Mouse (Mus musculus) cerebellum, adult 9-10 months (tissue): ENCODE measurements at regions not wholly inside any gene's neighbourhood (a gene's known extent, or its start where the extent isn't known, plus 50 kb on each side); places are given as distances from the start of the nearest gene placed in this dataset.

Experiments used
- DNase-seq: peaks from one replicate; pipeline ENCODE4 v3.0.0; 2022

- no peak for DNase-seq
These were observed 336.6 kb upstream of the Gm10131 start for GRCm38 (mm10) chr8:34447880-34448830.

DNA sequence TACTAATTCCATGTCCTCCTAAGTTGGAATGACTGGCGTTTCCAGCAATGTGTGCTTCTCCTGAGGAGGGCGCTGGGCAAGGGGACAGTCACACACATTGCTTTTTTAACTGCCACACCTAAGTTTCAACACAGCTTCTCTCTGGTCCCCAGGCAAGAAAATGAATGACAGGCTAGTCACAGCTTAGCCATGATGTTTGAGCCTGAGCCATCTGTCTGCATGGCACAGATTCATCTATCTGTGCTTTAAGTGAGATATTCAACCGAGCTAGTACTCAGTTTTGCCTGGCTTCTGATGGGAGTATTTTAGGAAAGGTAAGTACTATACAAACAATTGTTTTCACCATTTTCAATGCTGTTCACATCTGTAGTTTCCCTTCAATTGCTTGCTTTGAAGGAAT, 331.2 kb upstream of the Gm10131 start:
- no peak for DNase-seq

DNA sequence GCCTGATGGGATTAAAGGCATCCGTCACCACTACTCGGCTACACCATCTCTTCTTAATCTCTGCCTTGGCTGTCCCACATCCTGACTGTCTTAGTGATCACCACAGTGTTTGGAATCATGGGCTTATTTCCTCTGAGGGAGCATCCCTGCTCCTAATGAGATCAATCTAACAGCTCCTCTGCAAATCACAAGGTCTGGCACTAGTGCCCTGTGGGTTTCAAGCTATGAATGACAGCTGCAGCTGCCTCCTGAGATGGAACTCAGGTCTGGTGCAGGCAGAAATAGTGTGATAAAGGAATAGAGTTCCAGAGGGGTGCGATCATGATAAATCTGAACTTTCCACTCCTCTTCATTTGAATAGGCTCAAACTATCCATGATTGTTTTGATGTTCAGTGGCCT, 330.2 kb upstream of the Gm10131 start:
- no peak for DNase-seq

- DNase-seq, result no peak
These were observed 329.2 kb upstream of the Gm10131 start for GRCm38 (mm10) chr8:34440771-34441170.

- DNase-seq, result no peak
These were observed 327.2 kb upstream of the Gm10131 start for GRCm38 (mm10) chr8:34438771-34439170.

GRCm38 (mm10) chr8:34431985-34432384, 320.4 kb upstream of the Gm10131 start:
- DNase-seq, result no peak

DNA sequence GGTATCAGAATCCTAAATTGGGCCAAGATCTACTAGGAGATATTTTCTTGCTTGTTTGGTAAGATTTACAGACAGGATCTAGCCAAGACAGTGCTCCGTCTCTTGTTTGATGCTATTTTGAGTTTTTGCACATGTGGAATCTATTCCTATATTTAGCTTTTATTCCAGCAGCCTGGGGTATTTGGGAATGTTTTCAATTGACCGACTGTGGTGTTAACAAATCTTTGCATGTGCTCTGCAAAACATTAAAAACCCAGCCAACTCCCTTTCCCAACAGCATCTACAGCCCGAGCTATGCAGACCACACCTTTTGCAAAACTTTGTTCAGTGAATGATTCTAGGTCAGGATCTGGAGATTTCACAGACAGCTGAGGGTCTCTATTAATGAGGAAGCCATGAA, 317.7 kb upstream of the Gm10131 start:
- no peak for DNase-seq

DNA sequence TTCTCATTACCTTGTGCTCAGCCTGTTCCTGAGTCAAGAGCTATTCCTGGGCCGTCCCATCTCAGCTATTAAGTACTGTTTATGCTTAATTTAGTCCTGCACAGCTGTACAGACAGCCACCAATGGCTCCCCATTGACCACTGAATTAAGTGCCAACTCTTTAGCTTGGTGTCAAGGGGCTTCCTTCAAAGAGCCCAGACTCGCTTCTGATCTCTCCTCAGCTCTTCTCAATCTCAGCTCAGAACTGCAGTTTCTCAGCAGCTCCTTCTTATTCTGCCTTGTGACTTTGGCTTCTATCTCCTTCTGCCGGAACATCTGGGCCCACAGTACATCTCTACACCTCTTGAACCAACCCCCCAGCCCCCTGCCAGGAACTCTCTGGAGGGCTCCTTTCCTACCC, 290.0 kb upstream of the Gm10131 start:
- no peak for DNase-seq

DNA sequence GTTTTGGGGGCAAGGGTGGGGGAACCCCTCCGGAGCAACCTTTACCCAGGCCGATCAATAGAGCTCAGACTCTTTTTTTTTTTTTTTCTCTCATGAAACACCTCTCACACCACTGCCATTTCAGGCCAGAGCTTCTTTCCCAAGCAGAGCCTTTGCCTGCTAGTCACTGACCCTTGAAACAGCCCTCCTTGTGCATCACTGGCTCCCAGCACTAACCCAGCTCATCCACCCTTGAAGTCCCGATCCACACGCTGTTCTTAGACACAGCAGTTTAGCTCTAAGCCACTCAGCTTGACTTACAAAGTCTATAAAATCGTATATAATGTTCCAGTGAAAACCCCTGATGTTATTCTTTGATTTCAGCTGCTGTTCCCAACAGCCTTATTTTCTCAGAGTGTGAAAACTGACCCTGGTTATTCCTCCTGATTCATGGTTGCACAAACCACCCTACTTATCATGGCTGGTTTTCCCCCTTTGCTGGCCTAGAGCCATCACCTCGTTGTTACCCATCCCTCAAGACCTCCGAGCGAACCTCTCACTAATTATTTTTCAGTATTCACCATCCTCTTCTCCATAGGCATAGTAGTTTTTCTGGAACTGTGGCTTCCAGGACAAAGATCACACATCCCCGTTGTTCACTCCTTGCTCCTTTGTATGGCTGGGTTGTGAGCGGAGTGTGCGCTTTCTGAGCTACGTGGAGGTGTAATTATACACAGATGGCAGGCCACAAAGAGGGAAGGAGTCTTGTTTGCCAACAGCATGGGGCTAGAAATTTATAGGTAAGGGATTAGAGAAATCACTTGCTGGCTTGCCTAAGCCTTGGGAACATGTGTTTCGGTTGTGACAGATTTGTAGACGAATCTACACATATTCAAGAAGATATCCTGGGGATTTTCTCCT, 287.6 kb upstream of the Gm10131 start:
- no peak for DNase-seq

GRCm38 (mm10) chr8:34397583-34398411, 286.3 kb upstream of the Gm10131 start:
- no peak for DNase-seq

DNA sequence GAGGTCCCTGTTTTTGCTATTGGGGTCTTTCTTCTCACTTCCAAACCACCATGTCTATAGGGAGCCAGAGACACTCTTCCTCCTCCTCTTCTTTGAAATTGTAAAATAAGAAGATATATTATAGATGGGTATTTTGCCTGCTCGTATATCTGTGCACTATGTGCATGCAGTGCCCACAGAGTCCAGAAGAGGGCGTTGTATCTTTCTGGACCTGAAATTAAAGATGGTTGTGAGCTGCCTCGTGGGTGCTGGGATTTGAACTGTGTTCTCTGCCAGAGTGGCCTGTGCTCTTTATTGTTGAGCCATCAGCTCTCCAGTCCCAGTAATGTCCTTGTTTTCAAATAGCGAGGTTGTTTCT, 285.7 kb upstream of the Gm10131 start:
- DNase-seq, result no peak

DNA sequence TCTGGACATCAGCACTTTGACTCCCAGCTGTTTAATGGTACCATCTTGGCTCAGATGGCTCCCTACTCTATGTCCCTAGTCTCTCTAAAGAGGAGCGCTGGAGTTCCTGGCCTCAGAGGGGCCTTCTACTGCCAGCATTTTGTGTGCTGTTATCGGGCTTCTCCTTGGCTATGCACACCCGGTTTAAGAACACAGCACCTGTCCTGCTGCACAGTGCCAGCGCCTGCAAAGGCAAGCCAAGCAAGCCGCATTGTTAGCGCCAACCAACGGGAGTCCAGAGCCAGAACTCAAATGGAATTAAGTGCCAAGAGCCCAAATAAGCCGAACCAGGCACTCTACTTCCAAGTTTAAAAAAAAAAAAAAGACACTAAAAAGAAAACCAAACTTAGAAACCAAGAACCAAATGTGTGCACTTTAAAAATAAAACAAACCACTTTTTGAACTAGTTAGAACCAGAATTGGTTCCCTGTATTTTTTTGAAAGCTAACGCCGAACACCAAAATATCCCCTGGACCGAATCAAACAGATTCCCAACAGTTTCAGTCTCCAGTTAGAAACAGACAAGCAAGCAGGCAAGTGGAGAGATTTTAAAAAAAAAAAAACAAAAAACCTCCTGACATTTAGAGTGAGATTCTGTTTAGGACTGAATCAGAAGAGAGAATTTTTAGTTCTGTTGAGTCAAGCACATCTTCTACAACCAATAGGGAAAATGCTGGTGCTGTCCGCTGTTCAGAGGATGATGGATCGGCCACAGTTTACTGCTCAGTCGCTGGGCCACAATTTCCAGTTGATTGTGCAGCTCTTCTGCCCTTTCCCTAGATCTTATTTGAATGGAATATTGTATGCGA, 281.7 kb upstream of the Gm10131 start:
- DNase-seq, result peak; percentile 84

DNA sequence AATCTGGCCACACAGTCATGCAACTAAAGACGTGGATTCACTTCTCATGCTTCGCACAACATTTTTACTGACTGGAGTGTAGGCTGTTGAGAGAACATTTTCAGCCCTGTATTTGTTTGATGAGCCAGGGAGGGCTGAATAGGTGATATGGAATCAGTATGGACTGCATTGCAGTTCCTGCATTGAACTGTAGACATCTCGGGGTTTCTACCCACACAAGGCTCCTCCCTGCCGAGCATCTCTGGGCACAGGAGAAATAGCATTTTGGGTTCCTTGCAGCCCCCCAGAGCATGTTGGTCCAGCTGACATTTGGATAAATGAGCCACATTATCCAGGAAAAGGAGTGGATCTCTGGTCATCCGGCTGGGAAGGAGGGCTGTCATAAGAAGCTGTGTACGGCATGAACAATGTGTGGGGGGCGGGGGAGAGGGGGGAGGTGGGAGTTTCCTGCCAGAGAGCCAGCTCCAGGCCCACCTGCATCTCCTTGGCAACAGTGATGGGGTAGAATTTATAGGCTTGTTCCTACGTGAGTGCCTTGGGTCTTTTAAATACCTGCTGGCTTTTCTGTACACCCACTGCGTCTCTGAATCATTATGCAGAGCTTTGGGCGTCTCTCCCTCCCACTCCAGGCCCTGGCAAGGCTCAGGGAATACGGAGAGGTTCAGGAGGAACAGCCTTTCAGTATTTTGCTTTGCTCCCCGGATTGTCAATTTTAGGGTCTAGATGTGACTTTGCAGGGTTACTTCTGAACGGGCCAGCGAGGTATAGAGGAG, 280.9 kb upstream of the Gm10131 start:
- DNase-seq, result no peak

- peak; percentile 20 for DNase-seq
These were observed 274.4 kb upstream of the Gm10131 start for GRCm38 (mm10) chr8:34385806-34386439.

DNA sequence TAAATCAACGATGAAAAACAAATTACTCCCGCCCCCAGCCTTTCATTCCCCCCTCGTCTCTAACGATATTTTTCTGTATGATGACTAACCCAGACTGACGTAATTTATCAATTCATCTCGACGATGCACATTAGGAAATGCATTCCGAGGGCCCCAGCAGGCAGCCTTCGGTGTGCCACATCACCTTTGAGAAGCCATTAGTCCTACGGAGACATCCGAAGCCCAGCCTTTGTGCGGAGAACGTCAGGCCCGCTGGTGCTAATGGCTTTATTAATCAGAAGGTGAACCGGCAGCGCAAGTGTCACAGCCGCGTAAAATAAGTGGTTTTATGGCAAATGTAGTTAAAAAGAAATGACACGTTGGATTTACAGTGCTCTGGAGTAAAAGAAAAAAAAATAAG, 269.1 kb upstream of the Gm10131 start:
- DNase-seq, result no peak

- no peak for DNase-seq
These were observed 265.6 kb upstream of the Gm10131 start for GRCm38 (mm10) chr8:34377154-34377553.

DNA sequence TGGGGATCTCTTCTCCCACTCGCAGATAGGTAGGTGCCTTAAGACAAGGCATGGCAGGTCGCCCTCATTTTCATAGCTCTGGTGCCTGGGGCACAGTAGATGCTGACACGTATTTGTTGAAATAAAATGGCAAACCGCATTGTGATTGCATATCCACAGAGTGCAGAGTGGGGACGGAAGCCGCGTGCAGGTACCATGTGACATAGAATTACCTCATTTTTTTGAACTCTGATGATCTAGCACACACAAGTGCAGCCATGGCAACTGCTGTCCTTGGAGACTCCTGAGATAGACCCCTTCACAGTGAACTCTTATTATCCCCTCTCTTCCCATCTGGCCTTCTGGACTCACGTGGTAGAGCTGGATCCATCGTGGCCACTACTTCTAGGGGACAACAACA, 262.7 kb upstream of the Gm10131 start:
- no peak for DNase-seq

- DNase-seq, result no peak
These were observed 261.1 kb upstream of the Gm10131 start for GRCm38 (mm10) chr8:34372666-34372980.

DNA sequence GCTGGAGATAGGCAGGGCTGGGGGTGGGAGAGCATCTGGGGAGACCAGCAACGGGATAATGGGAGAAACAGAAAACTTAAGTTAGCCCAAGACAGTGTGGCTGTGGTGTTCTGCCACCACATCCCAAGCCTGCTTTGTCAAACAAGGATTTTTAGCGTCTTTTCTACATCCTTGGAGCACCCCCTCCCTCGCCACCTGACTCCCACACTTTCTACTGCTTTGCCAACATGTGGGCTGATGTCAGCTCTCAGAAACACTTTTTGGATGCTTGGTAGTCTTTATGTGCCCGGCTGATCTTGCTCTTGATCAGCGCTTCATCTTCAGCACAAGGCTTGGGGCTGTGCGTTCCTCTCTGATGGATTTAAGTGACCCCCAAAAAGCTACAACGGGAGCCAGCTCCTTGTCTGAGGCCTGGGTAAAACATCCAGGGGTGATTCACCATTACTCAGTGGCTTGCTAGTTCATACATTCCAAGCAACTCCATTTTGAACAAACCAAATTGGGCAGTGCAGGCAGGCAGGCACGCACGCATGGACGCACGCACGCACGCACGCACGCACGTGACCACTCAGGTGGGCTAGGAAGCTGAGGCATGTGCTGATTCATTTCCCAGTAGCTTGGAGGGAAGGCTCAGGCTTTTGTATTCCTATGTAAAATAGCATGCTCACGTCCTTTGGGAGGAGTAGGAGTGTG, 260.6 kb upstream of the Gm10131 start:
- no peak for DNase-seq

DNA sequence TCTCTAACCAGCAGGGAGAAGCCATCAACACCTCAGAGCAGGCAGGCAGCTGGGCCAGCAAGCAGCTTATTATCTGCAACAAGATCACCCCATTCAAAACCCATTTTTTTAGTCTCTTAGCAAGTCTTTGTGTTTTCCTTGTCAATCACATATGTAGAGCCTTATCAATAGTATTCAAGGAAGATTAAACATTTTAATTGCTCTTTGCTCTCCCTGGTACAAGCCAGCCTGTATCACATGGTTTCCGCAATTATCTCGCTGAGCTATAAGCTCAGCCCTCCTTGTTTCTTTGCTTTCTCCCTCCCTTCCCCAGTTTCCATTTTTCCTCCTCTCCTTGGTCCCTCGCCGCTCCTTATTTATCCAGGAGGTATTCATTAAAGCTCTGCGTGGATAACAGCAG, 259.9 kb upstream of the Gm10131 start:
- DNase-seq, result no peak
